Mouse (Mus musculus): ENCODE data around the gene Fhod1. TPM values are rescaled to one million over a fixed set of nuclear protein-coding genes. Genes with fewer than 3 reads are reported as not detected.

The Fhod1 gene
- polyA plus RNA-seq, 1 experiment from 2014 or later, result 2.3 TPM

GRCm38 (mm10) chr8:105348450-105349095 is 820 bp upstream of the Fhod1 start, which contains the start of gene Slc9a5:
Slc9a5 (plus strand) TSS chr8:105348843.
- Histone ChIP-seq H3K9ac (peak within 1 kb of the TSS; percentile 78), H3K4me2 (replicated peaks) (peak within 1 kb of the TSS; percentile 90), H3K4me1 (peaks cover 38% of the 10 kb centered on the region), H3K9me3 (no peaks in the 10 kb centered on the region), H3K4me3 (peak within 1 kb of the TSS; percentile 75), H3K27me3 (no peaks in the 10 kb centered on the region), H3K36me3 (peaks cover under 1% of the 10 kb centered on the region; the same call in 1 of the 2 replicates), H3K27ac (peak within 1 kb of the TSS; percentile 82)
- peak; percentile 16; the same call in 1 of the 2 replicates for ATAC-seq (ENCODE audit: insufficient number of reproducible peaks, insufficient read depth, low FRiP score, low TSS enrichment)
- WGBS, result under 1% methylated on average over 34 of the region's 34 CpGs

GRCm38 (mm10) chr8:105346611-105347427 is 934 bp downstream of the Fhod1 start:
- WGBS, result 1% methylated on average over 34 of the region's 34 CpGs
- ATAC-seq (ENCODE audit: insufficient number of reproducible peaks, insufficient read depth, low FRiP score, low TSS enrichment), result peak; percentile 16
- Histone ChIP-seq H3K9ac (peak overlapping the region; percentile 63), H3K4me3 (peak overlapping the region; percentile 75), H3K27ac (peak overlapping the region; percentile 82), H3K27me3 (no peaks in the 10 kb centered on the region), H3K36me3 (no peaks in the 10 kb centered on the region), H3K4me1 (peaks cover 38% of the 10 kb centered on the region), H3K4me2 (replicated peaks) (peak overlapping the region; percentile 90), H3K9me3 (no peaks in the 10 kb centered on the region)

GRCm38 (mm10) chr8:105345061-105345975 is 2.4 kb downstream of the Fhod1 start:
- no peak for ATAC-seq (ENCODE audit: insufficient number of reproducible peaks, insufficient read depth, low FRiP score, low TSS enrichment)
- Histone ChIP-seq H3K27me3 (no peaks in the 10 kb centered on the region), H3K27ac (0 out of 2 replicates have a peak overlapping the region, but pooled peaks have one; percentile 82), H3K9me3 (no peaks in the 10 kb centered on the region), H3K4me1 (peaks cover 29% of the 10 kb centered on the region), H3K9ac (no peak overlapping the region), H3K36me3 (no peaks in the 10 kb centered on the region), H3K4me3 (no peak overlapping the region; the same call in 1 of the 2 replicates), H3K4me2 (replicated peaks) (peak overlapping the region; percentile 90; the same call in 1 of the 2 replicates)
- whole genome bisulfite sequencing, result 38% methylated on average over 7 of the region's 7 CpGs

- 79% methylated on average over 6 of the region's 8 CpGs for WGBS
These were observed 3.8 kb downstream of the Fhod1 start for GRCm38 (mm10) chr8:105343791-105344574.

GRCm38 (mm10) chr8:105342768-105343167 is 5.0 kb downstream of the Fhod1 start:
- H3K36me3 ChIP-seq, result no peaks in the 10 kb centered on the region
- no peaks in the 10 kb centered on the region for H3K27me3 ChIP-seq
- no peak for ATAC-seq (ENCODE audit: insufficient number of reproducible peaks, insufficient read depth, low FRiP score, low TSS enrichment)
- H3K9ac ChIP-seq, result no peak overlapping the region
- H3K4me1 ChIP-seq, result peaks cover 22% of the 10 kb centered on the region
- no peaks in the 10 kb centered on the region for H3K9me3 ChIP-seq
- WGBS, result 79% methylated on average over 4 of the region's 4 CpGs
- H3K27ac ChIP-seq, result no peak overlapping the region
- H3K4me2 ChIP-seq (replicated peaks), result no peak overlapping the region
- H3K4me3 ChIP-seq, result no peak overlapping the region

More at GRCm38 (mm10) chr8:105343791-105344574, 3.8 kb downstream of the Fhod1 start:
- Histone ChIP-seq H3K27ac (no peak overlapping the region), H3K4me1 (peaks cover 22% of the 10 kb centered on the region), H3K4me3 (no peak overlapping the region), H3K27me3 (no peaks in the 10 kb centered on the region), H3K9ac (no peak overlapping the region), H3K9me3 (no peaks in the 10 kb centered on the region), H3K36me3 (no peaks in the 10 kb centered on the region), H3K4me2 (replicated peaks) (no peak overlapping the region)
- ATAC-seq (ENCODE audit: insufficient number of reproducible peaks, insufficient read depth, low FRiP score, low TSS enrichment), result no peak

GRCm38 (mm10) chr8:105341399-105341798 is 6.4 kb downstream of the Fhod1 start:
- Histone ChIP-seq H3K4me1 (peaks cover 16% of the 10 kb centered on the region), H3K4me2 (replicated peaks) (no peak overlapping the region), H3K27ac (no peak overlapping the region), H3K27me3 (no peaks in the 10 kb centered on the region), H3K9me3 (no peaks in the 10 kb centered on the region), H3K4me3 (no peak overlapping the region), H3K9ac (no peak overlapping the region), H3K36me3 (peaks cover 13% of the 10 kb centered on the region)
- ATAC-seq (ENCODE audit: insufficient number of reproducible peaks, insufficient read depth, low FRiP score, low TSS enrichment), result no peak
- 35% methylated on average over 8 of the region's 8 CpGs for WGBS

GRCm38 (mm10) chr8:105339886-105340635 is 7.7 kb downstream of the Fhod1 start:
- H3K4me2 ChIP-seq (replicated peaks), result no peak overlapping the region
- H3K4me1 ChIP-seq, result 0 out of 2 replicates have a peak, but pooled peaks cover 3% of the 10 kb centered on the region
- peaks cover 25% of the 10 kb centered on the region for H3K36me3 ChIP-seq
- H3K4me3 ChIP-seq, result no peak overlapping the region
- H3K27ac ChIP-seq, result no peak overlapping the region
- no peaks in the 10 kb centered on the region for H3K9me3 ChIP-seq
- no peak for ATAC-seq (ENCODE audit: insufficient number of reproducible peaks, insufficient read depth, low FRiP score, low TSS enrichment)
- 80% methylated on average over 6 of the region's 6 CpGs for WGBS
- H3K9ac ChIP-seq, result no peak overlapping the region
- H3K27me3 ChIP-seq, result no peaks in the 10 kb centered on the region

GRCm38 (mm10) chr8:105338992-105339391 is 8.8 kb downstream of the Fhod1 start:
- Histone ChIP-seq H3K27me3 (no peaks in the 10 kb centered on the region), H3K27ac (peak overlapping the region; percentile 19), H3K4me1 (no peaks in the 10 kb centered on the region), H3K9me3 (no peaks in the 10 kb centered on the region), H3K36me3 (peaks cover 33% of the 10 kb centered on the region), H3K4me2 (replicated peaks) (no peak overlapping the region), H3K9ac (no peak overlapping the region), H3K4me3 (no peak overlapping the region)
- ATAC-seq (ENCODE audit: insufficient number of reproducible peaks, insufficient read depth, low FRiP score, low TSS enrichment), result no peak
- WGBS, result 46% methylated on average over 4 of the region's 4 CpGs

- Histone ChIP-seq H3K4me2 (replicated peaks) (no peak overlapping the region), H3K9ac (no peak overlapping the region), H3K9me3 (no peaks in the 10 kb centered on the region), H3K4me1 (no peaks in the 10 kb centered on the region), H3K36me3 (peaks cover 52% of the 10 kb centered on the region), H3K4me3 (no peak overlapping the region), H3K27me3 (no peaks in the 10 kb centered on the region), H3K27ac (no peak overlapping the region)
- ATAC-seq (ENCODE audit: insufficient number of reproducible peaks, insufficient read depth, low FRiP score, low TSS enrichment), result no peak
- 61% methylated on average over 32 of the region's 32 CpGs for WGBS
These were observed 11.2 kb downstream of the Fhod1 start for GRCm38 (mm10) chr8:105336373-105337130.

- no peak overlapping the region for H3K4me2 ChIP-seq (replicated peaks)
- 64% methylated on average over 2 of the region's 2 CpGs for WGBS
- H3K9me3 ChIP-seq, result no peaks in the 10 kb centered on the region
- peaks cover 88% of the 10 kb centered on the region for H3K36me3 ChIP-seq
- H3K4me3 ChIP-seq, result no peak overlapping the region
- no peak overlapping the region for H3K9ac ChIP-seq
- peaks cover under 1% of the 10 kb centered on the region; the same call in 1 of the 2 replicates for H3K4me1 ChIP-seq
- no peak for ATAC-seq (ENCODE audit: insufficient number of reproducible peaks, insufficient read depth, low FRiP score, low TSS enrichment)
- no peaks in the 10 kb centered on the region for H3K27me3 ChIP-seq
- no peak overlapping the region for H3K27ac ChIP-seq
These were observed 15.2 kb downstream of the Fhod1 start for GRCm38 (mm10) chr8:105332523-105332922.

Data from embryonic facial prominence, embryonic 12.5 days (tissue).